Mouse (Mus musculus) cortical plate, adult 2 months (tissue): Measurements from ENCODE around the gene Galnt9.

ENCODE experiments used
- CTCF ChIP-seq: fragments of 200-500 bp; IDR thresholded peaks from 2 replicates; pipeline ENCODE4 v1.5.1; 2011; ENCODE audit warnings: mild to moderate bottlenecking, control low read depth, low read length; ENCODE audit not compliant: insufficient read depth; ENCODE audit errors: extremely low read depth
- POLR2A ChIP-seq: fragments of 200-500 bp; IDR thresholded peaks from 2 replicates; pipeline ENCODE4 v1.6.1; 2011; ENCODE audit warnings: mild to moderate bottlenecking, low read length, control low read depth; ENCODE audit not compliant: insufficient read depth; ENCODE audit errors: extremely low read depth

- no peak for TF ChIP-seq CTCF
- TF ChIP-seq POLR2A, result no peak
Observed at GRCm38 (mm10) chr5:110526556-110526955, 17.6 kb upstream of the Galnt9 start.
